Mouse (Mus musculus) lung, postnatal 0 days (tissue): ENCODE measurements around the gene Rell1. TPM values are rescaled to one million over a fixed set of nuclear protein-coding genes. Genes with fewer than 3 reads are reported as not detected.

Source experiments
- ATAC-seq: fragments of 200-750 bp; cut with Nextera tagmentation; 2 replicates; pipeline ENCODE4 v1.8.0; 2017; ENCODE audit warnings: moderate library complexity
- DNase-seq: peaks from one replicate; pipeline ENCODE4 v3.0.0-alpha.2; 2016; ENCODE audit warnings: low spot score
- H3K27ac ChIP-seq: fragments of 300-500 bp; sonication (generic); 2 replicates; pipeline ENCODE4 v1.5.1; 2014; ENCODE audit warnings: antibody characterized with exemption, mild to moderate bottlenecking, low read length, mixed read lengths
- H3K27me3 ChIP-seq: fragments of 300-500 bp; sonication (generic); replicated peaks from 2 replicates; pipeline ENCODE4 v1.6.1; 2014; ENCODE audit warnings: low read length, mixed read lengths; ENCODE audit not compliant: insufficient read depth
- H3K36me3 ChIP-seq: fragments of 300-500 bp; sonication (generic); 2 replicates; pipeline ENCODE4 v1.6.1; 2014; ENCODE audit warnings: low read length, mixed read lengths; ENCODE audit not compliant: insufficient read depth
- H3K4me1 ChIP-seq: fragments of 300-500 bp; sonication (generic); 2 replicates; pipeline ENCODE4 v1.6.1; 2014; ENCODE audit warnings: antibody characterized with exemption, low read depth, low read length, mixed read lengths; ENCODE audit not compliant: insufficient read depth
- H3K4me2 ChIP-seq: fragments of 300-500 bp; sonication (generic); replicated peaks from 2 replicates; pipeline ENCODE4 v1.6.1; 2014; ENCODE audit warnings: low read depth, mild to moderate bottlenecking, low read length, moderate library complexity, mixed read lengths
- H3K4me3 ChIP-seq: fragments of 300-500 bp; sonication (generic); 2 replicates; pipeline ENCODE4 v1.5.1; 2014; ENCODE audit warnings: low read depth, low read length
- H3K9ac ChIP-seq: fragments of 300-500 bp; sonication (generic); replicated peaks from 2 replicates; pipeline ENCODE4 v1.6.1; 2014; ENCODE audit warnings: low read depth, mild to moderate bottlenecking
- H3K9me3 ChIP-seq: fragments of 300-500 bp; sonication (generic); 2 replicates; pipeline ENCODE4 v1.6.1; 2016; ENCODE audit warnings: low read length, mixed read lengths
- CTCF ChIP-seq: IDR thresholded peaks from 2 replicates; pipeline ENCODE4 v1.5.1; 2016; ENCODE audit warnings: antibody characterized with exemption, mild to moderate bottlenecking
- EP300 ChIP-seq: IDR thresholded peaks from 2 replicates; pipeline ENCODE4 v1.6.1; 2016; ENCODE audit warnings: antibody characterized with exemption, mild to moderate bottlenecking, control low read depth
- WGBS: fragments of 180-500 bp; shearing (Covaris S2); extraction: QIAGEN DNeasy Blood & Tissue Kit; methylation state at CpG from one replicate; pipeline ENCODE4 v1.1.7; 2014; 5-methylcytosine and 5-hydroxymethylcytosine counted together
- polyA plus RNA-seq: library from polyadenylated mRNA; unstranded; fragments of >200 nt; fragmentation: Nextera tagmentation; extraction: Ambion mirVana; gene quantifications from 2 replicates; pipeline ENCODE4 v1.2.1, GENCODE M21; 2015

The Rell1 gene
- polyA plus RNA-seq, 1 experiment from 2014 or later, result 27.0 TPM

DNA sequence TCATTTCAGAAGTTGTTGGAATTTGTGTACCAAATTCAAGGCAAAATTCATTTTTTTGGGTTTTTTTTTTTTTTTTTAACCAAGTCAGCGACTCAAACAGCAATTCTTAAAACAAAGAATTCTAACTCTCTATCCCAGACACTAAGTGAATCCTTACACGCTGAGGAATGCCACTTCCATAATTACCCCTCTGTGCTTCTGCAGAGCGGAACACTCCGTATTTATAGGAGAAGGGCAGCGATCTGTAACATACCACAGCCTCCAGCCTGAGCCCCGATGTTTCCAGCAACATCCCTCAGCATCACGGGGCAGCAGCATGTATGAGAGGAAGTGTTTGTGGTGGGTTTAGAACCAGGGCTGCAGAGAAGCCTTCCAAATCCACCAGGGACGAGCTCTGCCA is 21.2 kb downstream of the Rell1 start:
- no peak overlapping the region for H3K27ac ChIP-seq
- no peak for DNase-seq
- no peak overlapping the region for H3K4me3 ChIP-seq
- 90% methylated on average over 8 of the region's 8 CpGs for WGBS
- H3K9me3 ChIP-seq, result no peaks in the 10 kb centered on the region
- no peak overlapping the region for H3K9ac ChIP-seq
- no peak overlapping the region for H3K4me2 ChIP-seq
- TF ChIP-seq EP300, result no peak
- no peak for TF ChIP-seq CTCF
- 0 out of 2 replicates have a peak, but pooled peaks cover 5% of the 10 kb centered on the region for H3K4me1 ChIP-seq
- ATAC-seq, result no peak
- no peaks in the 10 kb centered on the region for H3K27me3 ChIP-seq
- no peaks in the 10 kb centered on the region for H3K36me3 ChIP-seq

GRCm38 (mm10) chr5:63943291-63943690 is 25.4 kb downstream of the Rell1 start:
- WGBS, result 84% methylated on average over 9 of the region's 9 CpGs
- no peak for TF ChIP-seq EP300
- no peak for TF ChIP-seq CTCF
- no peak overlapping the region for H3K4me3 ChIP-seq
- H3K4me1 ChIP-seq, result no peaks in the 10 kb centered on the region
- no peaks in the 10 kb centered on the region for H3K27me3 ChIP-seq
- DNase-seq (no peak), ATAC-seq (no peak)
- H3K27ac ChIP-seq, result no peak overlapping the region
- no peaks in the 10 kb centered on the region for H3K9me3 ChIP-seq
- H3K36me3 ChIP-seq, result no peaks in the 10 kb centered on the region
- H3K9ac ChIP-seq, result no peak overlapping the region
- H3K4me2 ChIP-seq, result no peak overlapping the region

GRCm38 (mm10) chr5:63941891-63942290 is 26.8 kb downstream of the Rell1 start:
- WGBS, result 46% methylated on average over 5 of the region's 5 CpGs
- no peak overlapping the region for H3K4me3 ChIP-seq
- H3K4me1 ChIP-seq, result 0 out of 2 replicates have a peak, but pooled peaks cover 3% of the 10 kb centered on the region
- H3K9ac ChIP-seq, result no peak overlapping the region
- TF ChIP-seq EP300 (no peak), CTCF (no peak)
- no peaks in the 10 kb centered on the region for H3K9me3 ChIP-seq
- ATAC-seq (no peak), DNase-seq (peak; percentile 33)
- no peaks in the 10 kb centered on the region for H3K36me3 ChIP-seq
- H3K4me2 ChIP-seq, result no peak overlapping the region
- H3K27me3 ChIP-seq, result no peaks in the 10 kb centered on the region
- no peak overlapping the region for H3K27ac ChIP-seq

- peaks cover 8% of the 10 kb centered on the region; the same call in 1 of the 2 replicates for H3K36me3 ChIP-seq
- H3K4me2 ChIP-seq, result no peak overlapping the region
- peak; percentile 44 for DNase-seq
- H3K4me3 ChIP-seq, result no peak overlapping the region
- ATAC-seq, result 0 out of 2 replicates have a peak, but pooled peaks have one; percentile 12
- no peaks in the 10 kb centered on the region for H3K27me3 ChIP-seq
- H3K9ac ChIP-seq, result no peak overlapping the region
- H3K4me1 ChIP-seq, result 0 out of 2 replicates have a peak, but pooled peaks cover 4% of the 10 kb centered on the region
- WGBS, result 31% methylated on average over 4 of the region's 4 CpGs
- no peaks in the 10 kb centered on the region for H3K9me3 ChIP-seq
- TF ChIP-seq CTCF (no peak), EP300 (no peak)
- no peak overlapping the region for H3K27ac ChIP-seq
Observed at GRCm38 (mm10) chr5:63938575-63938974, 30.1 kb downstream of the Rell1 start.

- no peaks in the 10 kb centered on the region for H3K9me3 ChIP-seq
- DNase-seq (peak; percentile 80), ATAC-seq (peak; percentile 88)
- H3K36me3 ChIP-seq, result peaks cover 8% of the 10 kb centered on the region; the same call in 1 of the 2 replicates
- H3K9ac ChIP-seq, result no peak overlapping the region
- 43% methylated on average over 6 of the region's 6 CpGs for WGBS
- H3K4me1 ChIP-seq, result 0 out of 2 replicates have a peak, but pooled peaks cover 4% of the 10 kb centered on the region
- no peak overlapping the region for H3K4me2 ChIP-seq
- H3K27me3 ChIP-seq, result no peaks in the 10 kb centered on the region
- no peak for TF ChIP-seq CTCF
- 0 out of 2 replicates have a peak, but pooled peaks have one; percentile 4 for TF ChIP-seq EP300
- no peak overlapping the region for H3K27ac ChIP-seq
- H3K4me3 ChIP-seq, result no peak overlapping the region
Observed at GRCm38 (mm10) chr5:63936740-63937139, 32.0 kb downstream of the Rell1 start.

- DNase-seq, result no peak
- no peak for ATAC-seq
- H3K4me2 ChIP-seq, result no peak overlapping the region
- H3K9me3 ChIP-seq, result no peaks in the 10 kb centered on the region
- no peak overlapping the region for H3K9ac ChIP-seq
- no peaks in the 10 kb centered on the region for H3K27me3 ChIP-seq
- H3K36me3 ChIP-seq, result peaks cover 8% of the 10 kb centered on the region; the same call in 1 of the 2 replicates
- no peak for TF ChIP-seq EP300
- TF ChIP-seq CTCF, result no peak
- H3K4me3 ChIP-seq, result no peak overlapping the region
- 79% methylated on average over 6 of the region's 6 CpGs for WGBS
- H3K4me1 ChIP-seq, result 0 out of 2 replicates have a peak, but pooled peaks cover 4% of the 10 kb centered on the region
- H3K27ac ChIP-seq, result no peak overlapping the region
Observed at GRCm38 (mm10) chr5:63935581-63935980, 33.1 kb downstream of the Rell1 start.

DNA sequence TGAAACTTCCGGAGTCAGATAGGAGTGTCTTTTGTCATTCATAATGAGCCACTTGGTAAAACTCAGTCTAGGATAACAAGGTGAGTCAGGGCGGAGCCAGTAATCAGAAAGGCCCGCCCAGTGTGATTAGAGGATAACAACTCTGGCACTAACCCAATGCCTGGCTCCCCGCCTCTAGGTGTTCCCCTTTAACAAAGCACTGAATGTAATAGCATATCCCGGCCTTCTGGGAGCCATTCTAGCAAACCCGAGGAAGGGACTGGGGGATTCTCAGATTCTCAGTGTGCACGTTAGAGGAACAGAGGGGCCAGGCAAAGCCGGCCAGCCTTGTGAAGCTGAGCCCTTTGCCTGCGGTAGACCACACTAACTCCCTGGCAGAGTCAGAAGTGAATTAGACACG is 35.9 kb downstream of the Rell1 start:
- Histone ChIP-seq H3K27me3 (no peaks in the 10 kb centered on the region), H3K9me3 (no peaks in the 10 kb centered on the region), H3K4me1 (0 out of 2 replicates have a peak, but pooled peaks cover 4% of the 10 kb centered on the region), H3K9ac (no peak overlapping the region), H3K27ac (peak overlapping the region; percentile 29; the same call in 1 of the 2 replicates), H3K36me3 (peaks cover 13% of the 10 kb centered on the region; the same call in 1 of the 2 replicates), H3K4me2 (no peak overlapping the region; the same call in 1 of the 2 replicates), H3K4me3 (no peak overlapping the region)
- DNase-seq (peak; percentile 53), ATAC-seq (peak; percentile 48)
- TF ChIP-seq EP300, result no peak
- TF ChIP-seq CTCF, result peak; percentile 9; the same call in 1 of the 2 replicates
- 47% methylated on average over 10 of the region's 10 CpGs for WGBS
